Mouse (Mus musculus) limb, embryonic 10.5 days (tissue): ENCODE data around the gene Tbx10. TPM values are rescaled to one million over a fixed set of nuclear protein-coding genes. Genes with fewer than 3 reads are reported as not detected.
A peak's percentile ranks its signal among the peaks of the same experiment; 100 is the strongest.

Source experiments
- DNase-seq: peaks from one replicate; pipeline ENCODE4 v3.0.0-alpha.2; 2017; ENCODE audit warnings: low spot score
- H3K27ac ChIP-seq: fragments of 300-500 bp; sonication (generic); 2 replicates; pipeline ENCODE4 v1.5.1; 2016; ENCODE audit warnings: mild to moderate bottlenecking
- H3K27me3 ChIP-seq: fragments of 300-500 bp; sonication (generic); 2 replicates; pipeline ENCODE4 v1.6.1; 2016; ENCODE audit warnings: low read depth, mild to moderate bottlenecking; ENCODE audit not compliant: poor library complexity, severe bottlenecking
- H3K36me3 ChIP-seq: fragments of 300-500 bp; sonication (generic); 2 replicates; pipeline ENCODE4 v1.6.1; 2016; ENCODE audit warnings: mild to moderate bottlenecking, moderate library complexity
- H3K4me1 ChIP-seq: fragments of 300-500 bp; sonication (generic); 2 replicates; pipeline ENCODE4 v1.6.1; 2016
- H3K4me3 ChIP-seq: fragments of 300-500 bp; sonication (generic); 2 replicates; pipeline ENCODE4 v1.5.1; 2016; ENCODE audit warnings: mild to moderate bottlenecking, moderate library complexity
- H3K9me3 ChIP-seq: fragments of 300-500 bp; sonication (generic); replicated peaks from 2 replicates; pipeline ENCODE4 v1.6.1; 2016; ENCODE audit warnings: mild to moderate bottlenecking
- WGBS: fragments of 180-500 bp; shearing (Covaris S2); methylation state at CpG from one replicate; pipeline ENCODE4 v1.1.7; 2016; 5-methylcytosine and 5-hydroxymethylcytosine counted together
- polyA plus RNA-seq: library from polyadenylated mRNA; unstranded; fragments of >200 nt; fragmentation: Nextera tagmentation; extraction: Ambion mirVana; gene quantifications from 2 replicates; pipeline ENCODE4 v1.2.1, GENCODE M21; 2016

Tbx10 gene
- polyA plus RNA-seq, 1 experiment from 2014 or later: 0.10 TPM

DNA sequence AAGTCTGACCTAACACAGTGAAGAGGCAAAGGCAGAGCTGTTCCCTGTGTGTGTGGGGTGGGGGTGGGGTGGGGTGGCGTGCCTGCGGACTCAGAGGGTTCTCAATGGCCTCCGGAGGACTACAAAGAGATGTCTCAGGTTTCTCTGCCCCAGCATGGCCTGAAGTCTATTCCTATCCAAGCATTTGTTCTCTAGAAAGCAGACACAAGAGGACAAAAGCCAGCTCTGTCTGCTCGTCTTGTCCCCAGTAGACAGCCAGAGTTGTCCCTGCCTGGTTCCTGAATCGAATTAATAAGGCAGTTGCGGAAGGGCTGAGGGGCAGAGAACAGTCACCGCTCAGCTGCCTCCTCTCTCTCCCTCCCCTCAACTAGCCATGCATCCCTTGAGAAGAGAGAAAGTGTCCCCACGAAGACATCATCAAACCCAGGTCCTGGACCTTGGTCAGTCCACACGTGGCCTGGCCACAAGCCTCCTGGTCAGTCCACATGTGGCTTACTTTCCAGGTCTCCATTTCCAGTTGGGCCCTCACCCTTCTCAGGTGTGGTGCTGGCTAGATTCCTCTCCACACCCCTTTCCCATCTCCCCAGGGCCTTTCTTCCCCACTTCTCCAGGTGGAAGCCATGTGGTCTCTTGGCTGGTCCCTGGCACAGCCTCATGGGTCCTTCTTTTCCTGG lies 8.9 kb upstream of the Tbx10 start:
- WGBS: 52% methylated on average over 9 of the region's 9 CpGs
- H3K27ac ChIP-seq: peak overlapping the region; percentile 25
- no peak for DNase-seq
- no peaks in the 10 kb centered on the region for H3K27me3 ChIP-seq
- H3K9me3 ChIP-seq: no peaks in the 10 kb centered on the region
- H3K36me3 ChIP-seq: no peaks in the 10 kb centered on the region
- no peak overlapping the region for H3K4me3 ChIP-seq
- peaks cover 41% of the 10 kb centered on the region for H3K4me1 ChIP-seq

- WGBS: 37% methylated on average over 8 of the region's 8 CpGs
- DNase-seq: no peak
- no peaks in the 10 kb centered on the region for H3K36me3 ChIP-seq
- H3K9me3 ChIP-seq: no peaks in the 10 kb centered on the region
- H3K4me1 ChIP-seq: peaks cover 38% of the 10 kb centered on the region
- no peaks in the 10 kb centered on the region for H3K27me3 ChIP-seq
- H3K27ac ChIP-seq: peak overlapping the region; percentile 76
- no peak overlapping the region for H3K4me3 ChIP-seq
Observed at GRCm38 (mm10) chr19:3985261-3985681, 7.3 kb upstream of the Tbx10 start.

DNA sequence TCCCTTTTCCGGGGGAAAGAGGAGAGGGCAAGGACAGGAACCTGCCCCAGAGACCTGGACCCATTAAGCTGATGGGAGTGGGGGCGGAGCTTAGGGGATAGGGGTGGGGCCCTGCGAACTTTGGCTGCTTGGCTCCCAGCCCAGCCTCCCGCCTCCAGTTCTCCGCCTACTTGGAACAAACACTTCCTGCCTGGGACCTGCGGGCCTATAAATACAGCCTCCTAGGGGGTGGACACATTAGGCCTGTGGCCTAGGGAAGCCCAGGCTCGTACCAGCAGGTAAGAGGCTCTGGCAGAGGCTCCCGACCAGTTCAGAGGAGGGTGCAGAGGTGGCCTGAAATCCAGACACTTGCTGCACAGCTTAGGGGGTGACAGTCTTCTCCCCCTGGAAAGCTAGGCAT lies 6.2 kb upstream of the Tbx10 start, which contains the start of gene Acy3:
TSS of gene Acy3 (plus strand) at position 237 of the 400 bp plus-strand sequence.
- Histone ChIP-seq H3K4me3 (0 out of 2 replicates have a peak within 1 kb of the TSS, but pooled peaks have one; percentile 12), H3K4me1 (peaks cover 46% of the 10 kb centered on the region), H3K36me3 (no peaks in the 10 kb centered on the region), H3K27me3 (no peaks in the 10 kb centered on the region), H3K9me3 (no peaks in the 10 kb centered on the region), H3K27ac (peak within 1 kb of the TSS; percentile 76)
- 16% methylated on average over 8 of the region's 8 CpGs for WGBS
- peak; percentile 55 for DNase-seq

GRCm38 (mm10) chr19:3988066-3988465 lies 4.5 kb upstream of the Tbx10 start:
- no peaks in the 10 kb centered on the region for H3K36me3 ChIP-seq
- H3K27ac ChIP-seq: no peak overlapping the region
- H3K4me3 ChIP-seq: no peak overlapping the region
- 0 out of 2 replicates have a peak, but pooled peaks cover 5% of the 10 kb centered on the region for H3K27me3 ChIP-seq
- no peaks in the 10 kb centered on the region for H3K9me3 ChIP-seq
- 92% methylated on average over 14 of the region's 14 CpGs for WGBS
- DNase-seq: no peak
- peaks cover 50% of the 10 kb centered on the region for H3K4me1 ChIP-seq

- Histone ChIP-seq H3K4me3 (no peak overlapping the region), H3K4me1 (peaks cover 43% of the 10 kb centered on the region), H3K27ac (no peak overlapping the region), H3K9me3 (no peaks in the 10 kb centered on the region), H3K27me3 (0 out of 2 replicates have a peak, but pooled peaks cover 5% of the 10 kb centered on the region), H3K36me3 (no peaks in the 10 kb centered on the region)
- WGBS: 86% methylated on average over 4 of the region's 4 CpGs
- no peak for DNase-seq
Observed at GRCm38 (mm10) chr19:3988750-3989149, 3.8 kb upstream of the Tbx10 start.

- 24% methylated on average over 6 of the region's 6 CpGs for WGBS
- H3K27ac ChIP-seq: no peak overlapping the region
- peaks cover 32% of the 10 kb centered on the region for H3K4me1 ChIP-seq
- H3K27me3 ChIP-seq: 0 out of 2 replicates have a peak, but pooled peaks cover 5% of the 10 kb centered on the region
- no peaks in the 10 kb centered on the region for H3K9me3 ChIP-seq
- H3K4me3 ChIP-seq: no peak overlapping the region
- DNase-seq: peak; percentile 53
- H3K36me3 ChIP-seq: no peaks in the 10 kb centered on the region
Observed at GRCm38 (mm10) chr19:3990804-3991203, 1.7 kb upstream of the Tbx10 start.

- H3K27ac ChIP-seq: no peak overlapping the region
- H3K27me3 ChIP-seq: 0 out of 2 replicates have a peak, but pooled peaks cover 5% of the 10 kb centered on the region
- no peaks in the 10 kb centered on the region for H3K36me3 ChIP-seq
- no peak for DNase-seq
- H3K9me3 ChIP-seq: no peaks in the 10 kb centered on the region
- H3K4me1 ChIP-seq: peaks cover 24% of the 10 kb centered on the region
- no peak overlapping the region for H3K4me3 ChIP-seq
- WGBS: 99% methylated on average over 3 of the region's 3 CpGs
Observed at GRCm38 (mm10) chr19:3991562-3991961, 990 bp upstream of the Tbx10 start.

GRCm38 (mm10) chr19:3991966-3992365 lies 586 bp upstream of the Tbx10 start:
- H3K27ac ChIP-seq: no peak overlapping the region
- 91% methylated on average over 3 of the region's 3 CpGs for WGBS

DNA sequence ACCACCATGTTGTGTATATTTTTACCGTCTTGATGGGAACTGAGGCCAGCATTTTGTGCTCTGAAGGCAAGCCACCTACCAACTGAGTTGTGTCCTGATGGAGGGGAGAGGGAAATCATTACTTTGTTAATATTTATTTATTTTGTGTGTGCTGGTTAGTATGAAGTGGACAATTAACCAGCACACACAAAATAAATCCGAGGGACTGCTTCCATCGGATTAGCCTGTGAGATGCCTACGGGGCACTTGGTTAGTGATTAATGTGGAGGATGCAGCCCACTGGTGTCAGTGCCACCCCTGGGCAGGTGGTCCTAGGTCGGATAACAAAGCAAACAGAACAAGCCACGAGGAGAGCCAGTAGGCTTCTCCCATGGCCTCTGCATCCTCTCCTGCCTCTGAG lies 2.4 kb downstream of the Tbx10 start:
- H3K27ac ChIP-seq: no peak overlapping the region
- no peak overlapping the region for H3K4me3 ChIP-seq
- H3K36me3 ChIP-seq: no peaks in the 10 kb centered on the region
- H3K27me3 ChIP-seq: 0 out of 2 replicates have a peak, but pooled peaks cover 5% of the 10 kb centered on the region
- peaks cover 37% of the 10 kb centered on the region for H3K4me1 ChIP-seq
- no peak for DNase-seq
- H3K9me3 ChIP-seq: no peaks in the 10 kb centered on the region
- WGBS: 75% methylated on average over 6 of the region's 6 CpGs

More at GRCm38 (mm10) chr19:3991966-3992365, 586 bp upstream of the Tbx10 start:
- no peak for DNase-seq
- H3K4me1 ChIP-seq: peaks cover 20% of the 10 kb centered on the region
- H3K9me3 ChIP-seq: no peaks in the 10 kb centered on the region
- H3K27me3 ChIP-seq: 0 out of 2 replicates have a peak, but pooled peaks cover 5% of the 10 kb centered on the region
- H3K4me3 ChIP-seq: no peak overlapping the region
- no peaks in the 10 kb centered on the region for H3K36me3 ChIP-seq

GRCm38 (mm10) chr19:3995505-3995904 lies 3.0 kb downstream of the Tbx10 start:
- Histone ChIP-seq H3K36me3 (no peaks in the 10 kb centered on the region), H3K4me1 (peaks cover 34% of the 10 kb centered on the region), H3K9me3 (no peaks in the 10 kb centered on the region), H3K27ac (no peak overlapping the region), H3K4me3 (no peak overlapping the region), H3K27me3 (0 out of 2 replicates have a peak, but pooled peaks cover 5% of the 10 kb centered on the region)
- 94% methylated on average over 3 of the region's 3 CpGs for WGBS
- no peak for DNase-seq

DNA sequence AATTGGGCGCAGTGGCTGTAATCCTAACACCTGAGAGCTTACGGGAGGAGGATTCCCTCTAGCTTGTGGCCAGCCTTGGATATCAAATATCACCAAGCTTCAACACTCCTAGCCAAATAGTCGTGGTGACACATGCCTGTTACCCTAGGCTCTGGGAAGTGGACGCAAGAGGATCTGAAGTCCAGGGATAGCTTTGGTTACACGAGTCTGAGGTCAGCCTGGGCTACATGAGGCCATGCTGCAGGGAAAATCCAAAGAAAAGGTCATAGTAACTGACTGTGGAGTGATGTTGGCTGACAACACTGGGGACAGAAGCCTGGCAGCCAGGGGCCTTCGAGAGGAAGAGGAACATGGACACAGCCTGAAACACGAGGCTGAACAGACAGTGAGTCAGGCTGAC lies 3.6 kb downstream of the Tbx10 start:
- H3K4me1 ChIP-seq: peaks cover 31% of the 10 kb centered on the region
- WGBS: 68% methylated on average over 7 of the region's 7 CpGs

DNA sequence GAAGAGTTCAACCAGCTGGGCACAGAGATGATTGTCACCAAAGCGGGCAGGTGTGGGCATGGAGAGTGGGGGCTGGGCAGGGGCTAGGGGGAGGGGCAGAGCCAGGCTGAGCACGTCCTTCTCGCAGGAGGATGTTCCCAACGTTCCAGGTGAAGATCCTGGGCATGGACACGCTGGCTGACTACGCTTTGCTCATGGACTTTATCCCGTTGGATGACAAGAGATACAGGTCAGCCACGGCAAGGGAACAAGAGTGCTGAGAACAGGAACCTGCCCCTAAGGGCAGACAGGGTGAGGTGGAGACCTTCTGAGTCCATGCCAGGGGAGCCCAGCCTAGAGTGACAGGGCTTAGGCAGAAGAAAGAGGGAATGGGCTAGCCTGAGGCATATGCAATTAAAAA lies 4.2 kb downstream of the Tbx10 start:
- Histone ChIP-seq H3K4me1 (peaks cover 37% of the 10 kb centered on the region), H3K27ac (no peak overlapping the region), H3K27me3 (0 out of 2 replicates have a peak, but pooled peaks cover 2% of the 10 kb centered on the region), H3K36me3 (no peaks in the 10 kb centered on the region), H3K4me3 (no peak overlapping the region), H3K9me3 (no peaks in the 10 kb centered on the region)
- 86% methylated on average over 8 of the region's 8 CpGs for WGBS
- no peak for DNase-seq

More for the DNA sequence above, 3.6 kb downstream of the Tbx10 start:
- H3K4me3 ChIP-seq: no peak overlapping the region
- DNase-seq: no peak
- H3K36me3 ChIP-seq: no peaks in the 10 kb centered on the region
- H3K27ac ChIP-seq: no peak overlapping the region
- H3K9me3 ChIP-seq: no peaks in the 10 kb centered on the region
- 0 out of 2 replicates have a peak, but pooled peaks cover 5% of the 10 kb centered on the region for H3K27me3 ChIP-seq

GRCm38 (mm10) chr19:3997231-3997630 lies 4.7 kb downstream of the Tbx10 start:
- 68% methylated on average over 8 of the region's 8 CpGs for WGBS
- Histone ChIP-seq H3K27me3 (no peaks in the 10 kb centered on the region), H3K27ac (no peak overlapping the region), H3K36me3 (no peaks in the 10 kb centered on the region), H3K9me3 (no peaks in the 10 kb centered on the region), H3K4me1 (peaks cover 39% of the 10 kb centered on the region), H3K4me3 (no peak overlapping the region)
- DNase-seq: no peak
